In genomic region chr10:122883823-122884743, GRCm38 (mm10) we compare ENCODE assay signal across 8 mouse cellular contexts.
DNase-seq lines count a peak whose midpoint lies in the region; ATAC-seq lines count a peak whose summit lies in the region.

No protein-coding gene starts in this region.

- ATAC-seq in embryonic facial prominence, embryonic 15.5 days (ENCODE audit: insufficient number of reproducible peaks, low FRiP score, low TSS enrichment, low read depth) = peak; percentile 75
- ATAC-seq in megakaryocyte, adult 5-6 weeks (ENCODE audit: poor library complexity, severe bottlenecking) = no peak

- H3K9ac ChIP-seq in embryonic facial prominence, embryonic 15.5 days = no peak overlapping the region

- H3K27ac ChIP-seq in embryonic facial prominence, embryonic 15.5 days (replicated peaks) = peak overlapping the region; percentile 90
- H3K27ac ChIP-seq in heart, embryonic 10.5 days = peak overlapping the region; percentile 83
- peak overlapping the region; percentile 88 for H3K27ac ChIP-seq in limb, embryonic 10.5 days

- peaks cover 60% of the 10 kb centered on the region for H3K4me1 ChIP-seq in embryonic facial prominence, embryonic 15.5 days
- H3K4me1 ChIP-seq in heart, embryonic 10.5 days = peaks cover 44% of the 10 kb centered on the region
- H3K4me1 ChIP-seq in limb, embryonic 10.5 days = peaks cover 74% of the 10 kb centered on the region

- DNase-seq in urinary bladder, postnatal 14 days (ENCODE audit: low spot score) = peak; percentile 40
- no peak for DNase-seq in urinary bladder, postnatal 10 days (ENCODE audit: low spot score)
- no peak for DNase-seq in heart, embryonic 10.5 days (ENCODE audit: low spot score)
- DNase-seq in kidney, adult 9 months = peak; percentile 48
- DNase-seq in limb, embryonic 10.5 days (ENCODE audit: low spot score) = peak; percentile 68
- DNase-seq in ovary, postnatal 36 days (ENCODE audit: low spot score) = peak; percentile 58

- no peaks in the 10 kb centered on the region for H3K36me3 ChIP-seq in embryonic facial prominence, embryonic 15.5 days
- no peaks in the 10 kb centered on the region for H3K36me3 ChIP-seq in heart, embryonic 10.5 days
- H3K36me3 ChIP-seq in limb, embryonic 10.5 days = no peaks in the 10 kb centered on the region

- no peaks in the 10 kb centered on the region for H3K9me3 ChIP-seq in embryonic facial prominence, embryonic 15.5 days (replicated peaks)
- H3K9me3 ChIP-seq in heart, embryonic 10.5 days = no peaks in the 10 kb centered on the region
- no peaks in the 10 kb centered on the region for H3K9me3 ChIP-seq in limb, embryonic 10.5 days (replicated peaks)

- H3K4me2 ChIP-seq in embryonic facial prominence, embryonic 15.5 days (replicated peaks) = peak overlapping the region; percentile 27

- no peaks in the 10 kb centered on the region for H3K27me3 ChIP-seq in embryonic facial prominence, embryonic 15.5 days
- no peaks in the 10 kb centered on the region for H3K27me3 ChIP-seq in heart, embryonic 10.5 days (ENCODE audit: insufficient read depth, poor library complexity, severe bottlenecking)
- H3K27me3 ChIP-seq in limb, embryonic 10.5 days (ENCODE audit: low read depth, poor library complexity, severe bottlenecking) = no peaks in the 10 kb centered on the region

- H3K4me3 ChIP-seq in embryonic facial prominence, embryonic 15.5 days (replicated peaks) = no peak overlapping the region; the same call in 1 of the 2 replicates
- H3K4me3 ChIP-seq in heart, embryonic 10.5 days = no peak overlapping the region
- H3K4me3 ChIP-seq in limb, embryonic 10.5 days = peak overlapping the region; percentile 4; the same call in 1 of the 2 replicates

- 12% methylated on average over 15 of the region's 15 CpGs for WGBS in embryonic facial prominence, embryonic 15.5 days
- 37% methylated on average over 15 of the region's 15 CpGs for WGBS in heart, embryonic 10.5 days
- WGBS in limb, embryonic 10.5 days = 31% methylated on average over 15 of the region's 15 CpGs

Comparison
In these comparisons a context has a peak if more than half of its experiments do, and no peak if none do; other contexts are left out.
1. DNase-seq: peak in urinary bladder, postnatal 14 days (single experiment), kidney, adult 9 months (single experiment), limb, embryonic 10.5 days (single experiment) and ovary, postnatal 36 days (single experiment); none in urinary bladder, postnatal 10 days (single experiment) and heart, embryonic 10.5 days (single experiment).
2. Peak in every context shown above with its lines, with median percentiles within 50 percentile points of each other: H3K27ac ChIP-seq.